8 mouse cellular contexts compared by ENCODE assay signal in the genomic region with DNA sequence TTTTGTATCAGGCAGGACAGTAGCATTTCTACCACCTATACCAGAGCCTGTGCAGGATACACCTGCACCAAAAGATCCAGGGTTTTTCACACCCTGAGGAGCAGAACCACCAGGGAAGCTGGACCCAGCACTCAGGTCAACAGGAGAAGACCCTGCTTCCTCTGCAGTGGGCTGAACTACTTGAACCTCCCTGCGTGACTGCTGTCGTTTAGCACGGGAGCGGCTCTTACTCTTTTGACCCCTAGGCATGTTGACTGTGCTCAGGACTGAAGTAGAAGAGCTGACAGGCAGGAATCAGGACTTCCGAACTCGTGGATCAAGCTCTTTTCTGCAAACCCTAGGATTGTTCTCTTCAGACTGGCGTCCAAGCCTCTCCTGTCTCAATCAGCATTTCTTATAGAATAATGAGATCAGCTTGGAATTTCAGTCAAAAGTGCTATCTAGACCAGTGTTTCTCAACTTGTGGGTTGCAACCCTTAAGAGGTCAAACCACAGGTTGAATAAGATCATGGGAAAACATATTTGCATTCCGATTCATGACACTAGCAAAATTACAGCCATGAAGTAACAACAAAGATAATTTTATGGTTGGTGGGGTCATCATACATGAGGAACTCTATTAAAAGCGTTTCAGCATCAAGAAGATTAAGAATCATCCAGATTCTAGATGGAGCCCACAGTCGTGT. TPM values are rescaled to one million over a fixed set of nuclear protein-coding genes. Genes with fewer than 3 reads are reported as not detected.
DNase-seq lines count a peak whose midpoint lies in the region; ATAC-seq and TF ChIP-seq lines count a peak whose summit lies in the region.

No protein-coding gene starts in this region.

- peaks cover 33% of the 10 kb centered on the region for H3K79me2 ChIP-seq in CH12.LX (replicated peaks; ENCODE audit: control insufficient read depth, extremely low read depth, insufficient read depth, poor library complexity, severe bottlenecking)

- DNase-seq in adrenal gland, adult (ENCODE audit: inconsistent age in 2 of 2, low spot score in 1 of 2) = peak; percentile 13 to 30
- no peak for DNase-seq in adrenal gland, postnatal 10 days
- no peak for DNase-seq in CH12.LX (ENCODE audit: extremely low read depth)
- DNase-seq in midbrain, postnatal 0 days (ENCODE audit: low spot score) = peak; percentile 1
- no peak for DNase-seq in gastrocnemius, postnatal 10 days

- WGBS in embryonic facial prominence, embryonic 15.5 days = 13% methylated on average over 10 of the region's 10 CpGs
- WGBS in kidney, embryonic 14.5 days = 11% methylated on average over 10 of the region's 10 CpGs
- WGBS in midbrain, postnatal 0 days = 18% methylated on average over 10 of the region's 10 CpGs

- peaks cover 0 to 8% of the 10 kb centered on the region in 2 experiments for H3K36me3 ChIP-seq in CH12.LX (replicated peaks in 1 of 2; ENCODE audit: control insufficient read depth in 1 of 2, insufficient read depth in 1 of 2, low read length in 1 of 2)
- H3K36me3 ChIP-seq in embryonic facial prominence, embryonic 15.5 days = no peaks in the 10 kb centered on the region
- H3K36me3 ChIP-seq in kidney, embryonic 14.5 days (ENCODE audit: control insufficient read depth, insufficient read depth, low read length) = peaks cover 5% of the 10 kb centered on the region
- H3K36me3 ChIP-seq in midbrain, postnatal 0 days (ENCODE audit: insufficient read depth, low read length) = no peaks in the 10 kb centered on the region

- peak overlapping the region; percentile 83 for H3K4me2 ChIP-seq in CH12.LX (ENCODE audit: insufficient read depth, low read depth, poor library complexity, severe bottlenecking)
- peak overlapping the region; percentile 55 for H3K4me2 ChIP-seq in embryonic facial prominence, embryonic 15.5 days (replicated peaks)
- H3K4me2 ChIP-seq in kidney, embryonic 14.5 days (replicated peaks; ENCODE audit: low read depth, low read length) = peak overlapping the region; percentile 50
- H3K4me2 ChIP-seq in midbrain, postnatal 0 days (ENCODE audit: low read depth, low read length, poor library complexity, severe bottlenecking) = peak overlapping the region; percentile 43

- in situ Hi-C loops in CH12.LX (cut with MboI; ENCODE audit: low pct_ligation_motif_present, low pct_unique_long_range_greater_than_20kb, low sequenced_read_pairs) = no loop called here

- peak overlapping the region; percentile 78 for H3K9ac ChIP-seq in CH12.LX (ENCODE audit: insufficient read depth, low read depth)
- H3K9ac ChIP-seq in embryonic facial prominence, embryonic 15.5 days = peak overlapping the region; percentile 79
- peak overlapping the region; percentile 87; the same call in 1 of the 2 replicates for H3K9ac ChIP-seq in kidney, embryonic 14.5 days (ENCODE audit: low read depth, low read length)
- H3K9ac ChIP-seq in midbrain, postnatal 0 days (replicated peaks; ENCODE audit: low read length, poor library complexity, severe bottlenecking) = peak overlapping the region; percentile 94

- TF ChIP-seq POLR2A in CH12.LX (IDR thresholded peaks at IDR 0.05; ENCODE audit: low read depth, low read length) = no peak

- no peak overlapping the region for H3K27ac ChIP-seq in CH12.LX (ENCODE audit: insufficient read depth, low read depth)
- H3K27ac ChIP-seq in embryonic facial prominence, embryonic 15.5 days (replicated peaks) = peak overlapping the region; percentile 91
- peak overlapping the region; percentile 95 for H3K27ac ChIP-seq in kidney, embryonic 14.5 days (ENCODE audit: low read depth, low read length)
- peak overlapping the region; percentile 79 for H3K27ac ChIP-seq in midbrain, postnatal 0 days (ENCODE audit: low read depth, low read length)

- TF ChIP-seq CTCF in CH12.LX (conservative IDR thresholded peaks at IDR 0.05 in 1 of 2, IDR thresholded peaks at IDR 0.05 in 1 of 2; ENCODE audit: low read depth in 2 of 2, low read length in 2 of 2) = no peak
- no peak for TF ChIP-seq CTCF in midbrain, postnatal 0 days (IDR thresholded peaks at IDR 0.05)

- TF ChIP-seq EP300 in CH12.LX (IDR thresholded peaks at IDR 0.05; ENCODE audit: low read length) = no peak

- dilution Hi-C loops in CH12.LX (cut with MboI; ENCODE audit: extremely low pct_ligation_motif_present, extremely low pct_unique_long_range_greater_than_20kb, low sequenced_read_pairs) = no loop called here

- ATAC-seq in embryonic facial prominence, embryonic 15.5 days (ENCODE audit: insufficient number of reproducible peaks, low FRiP score, low TSS enrichment, low read depth) = no peak
- ATAC-seq in kidney, embryonic 14.5 days (ENCODE audit: low FRiP score, low TSS enrichment) = no peak
- ATAC-seq in midbrain, postnatal 0 days (ENCODE audit: low FRiP score) = no peak
- no peak for ATAC-seq in frontal cortex, adult (ENCODE audit: low TSS enrichment)

- peak overlapping the region; percentile 46 to 86 (median 70) for H3K4me3 ChIP-seq in CH12.LX (replicated peaks in 1 of 3; ENCODE audit: low read depth in 2 of 3, low read length in 2 of 3, poor library complexity in 1 of 3)
- peak overlapping the region; percentile 73 for H3K4me3 ChIP-seq in embryonic facial prominence, embryonic 15.5 days (replicated peaks)
- H3K4me3 ChIP-seq in kidney, embryonic 14.5 days (ENCODE audit: low read length) = peak overlapping the region; percentile 83
- H3K4me3 ChIP-seq in midbrain, postnatal 0 days (ENCODE audit: low read depth, low read length) = peak overlapping the region; percentile 89

- no peak for TF ChIP-seq RAD21 in CH12.LX (IDR thresholded peaks at IDR 0.05; ENCODE audit: low read depth, low read length)

- peaks cover 2 to 22% of the 10 kb centered on the region in 2 experiments; a peak in 3 of 4 replicates for H3K4me1 ChIP-seq in CH12.LX (ENCODE audit: control insufficient read depth in 1 of 2, insufficient read depth in 2 of 2)
- peaks cover 21% of the 10 kb centered on the region for H3K4me1 ChIP-seq in embryonic facial prominence, embryonic 15.5 days
- H3K4me1 ChIP-seq in kidney, embryonic 14.5 days (ENCODE audit: control insufficient read depth, insufficient read depth, low read length) = peaks cover 10% of the 10 kb centered on the region
- H3K4me1 ChIP-seq in midbrain, postnatal 0 days (ENCODE audit: insufficient read depth, low read length) = peaks cover 9% of the 10 kb centered on the region

- H3K9me3 ChIP-seq in CH12.LX (replicated peaks; ENCODE audit: low read length) = no peaks in the 10 kb centered on the region
- no peaks in the 10 kb centered on the region for H3K9me3 ChIP-seq in embryonic facial prominence, embryonic 15.5 days (replicated peaks)
- no peaks in the 10 kb centered on the region for H3K9me3 ChIP-seq in kidney, embryonic 14.5 days (ENCODE audit: control insufficient read depth, low read length)
- H3K9me3 ChIP-seq in midbrain, postnatal 0 days (ENCODE audit: low read length) = no peaks in the 10 kb centered on the region

- H3K27me3 ChIP-seq in CH12.LX (replicated peaks) = no peaks in the 10 kb centered on the region
- H3K27me3 ChIP-seq in embryonic facial prominence, embryonic 15.5 days = no peaks in the 10 kb centered on the region
- no peaks in the 10 kb centered on the region for H3K27me3 ChIP-seq in kidney, embryonic 14.5 days (ENCODE audit: control insufficient read depth, insufficient read depth, low read length)
- H3K27me3 ChIP-seq in midbrain, postnatal 0 days (ENCODE audit: insufficient read depth, low read length) = no peaks in the 10 kb centered on the region

TF ChIP-seq in CH12.LX, 34 proteins besides CTCF, POLR2A, EP300 and RAD21 (continues in another document):
- no peak for TF ChIP-seq JUN (IDR thresholded peaks at IDR 0.05; ENCODE audit: insufficient read depth, low read depth, low read length)
- no peak for TF ChIP-seq CHD1 (IDR thresholded peaks at IDR 0.05; ENCODE audit: low read depth, low read length)
- TF ChIP-seq RCOR1 (conservative IDR thresholded peaks at IDR 0.05; ENCODE audit: low read depth, low read length) = no peak
- no peak for TF ChIP-seq PAX5 (IDR thresholded peaks at IDR 0.05; ENCODE audit: low read length)
- TF ChIP-seq MEF2A (IDR thresholded peaks at IDR 0.05; ENCODE audit: borderline replicate concordance, low read depth, low read length) = no peak
- no peak for TF ChIP-seq ELF1 (IDR thresholded peaks at IDR 0.05; ENCODE audit: low read depth, low read length)
- TF ChIP-seq TBP (conservative IDR thresholded peaks at IDR 0.05; ENCODE audit: low read depth, low read length) = no peak
- no peak for TF ChIP-seq CHD2 (IDR thresholded peaks at IDR 0.05; ENCODE audit: low read length)
- TF ChIP-seq MAX (IDR thresholded peaks at IDR 0.05; ENCODE audit: low read length) = no peak
- no peak for TF ChIP-seq POLR2AphosphoS2 (IDR thresholded peaks at IDR 0.05; ENCODE audit: low read depth, low read length)
- no peak for TF ChIP-seq USF1 (IDR thresholded peaks at IDR 0.05; ENCODE audit: low read depth, low read length)
- TF ChIP-seq MXI1 (IDR thresholded peaks at IDR 0.05; ENCODE audit: low read depth, low read length) = no peak
- TF ChIP-seq NELFE (IDR thresholded peaks at IDR 0.05; ENCODE audit: low read depth, low read length) = no peak
- TF ChIP-seq ZNF384 (IDR thresholded peaks at IDR 0.05; ENCODE audit: low read depth, low read length) = no peak
- TF ChIP-seq SIN3A (IDR thresholded peaks at IDR 0.05; ENCODE audit: low read length) = no peak
- TF ChIP-seq ZC3H11A (IDR thresholded peaks at IDR 0.05; ENCODE audit: low read depth, low read length) = no peak

RNA-seq across cellular contexts. Expression of gene Ctdspl2, which starts 0.7 kb away (rescaled TPM):
- total RNA-seq in adrenal gland, postnatal 10 days (2021) = 10 to 100 TPM; 29.4 to 36.7 TPM
- total RNA-seq in CH12.LX (2012; rRNA removed) (28.5 and 30.8 TPM in 2 replicates), CH12.LX (2014; rRNA removed) (55.8 and 57.1 TPM in 2 replicates)
- 23.2 and 24.0 TPM in 2 replicates for polyA plus RNA-seq in CH12.LX (2012; ENCODE audit: insufficient read length, low read depth)
- 43.6 and 48.0 TPM in 2 replicates for polyA plus RNA-seq in embryonic facial prominence, embryonic 15.5 days (2015; fragmentation: Nextera tagmentation; extraction: Ambion mirVana)
- 44.8 and 64.5 TPM in 2 replicates for polyA plus RNA-seq in kidney, embryonic 14.5 days (2014; fragmentation: Nextera tagmentation; extraction: Ambion mirVana)
- 33.3 and 54.8 TPM in 2 replicates for total RNA-seq in midbrain, postnatal 0 days (2014; rRNA removed)
- polyA plus RNA-seq in midbrain, postnatal 0 days (2015; fragmentation: Nextera tagmentation; extraction: Ambion mirVana) = 23.3 and 31.3 TPM in 2 replicates
- total RNA-seq in gastrocnemius, postnatal 10 days (2021) = 10 to 100 TPM; 17.7 to 26.0 TPM

RNA-seq across cellular contexts. Expression of gene Mageb3, which starts 0.8 kb away (rescaled TPM):
- total RNA-seq in adrenal gland, postnatal 10 days (2021) = not detected
- total RNA-seq in CH12.LX (2012; rRNA removed) (0.04 TPM in 1 of 2 replicates, not detected in the other), CH12.LX (2014; rRNA removed) (not detected in 2 replicates)
- not detected in 2 replicates for polyA plus RNA-seq in CH12.LX (2012; ENCODE audit: insufficient read length, low read depth)
- 0.35 and 0.38 TPM in 2 replicates for polyA plus RNA-seq in embryonic facial prominence, embryonic 15.5 days (2015; fragmentation: Nextera tagmentation; extraction: Ambion mirVana)
- 0.10 and 0.18 TPM in 2 replicates for polyA plus RNA-seq in kidney, embryonic 14.5 days (2014; fragmentation: Nextera tagmentation; extraction: Ambion mirVana)
- total RNA-seq in midbrain, postnatal 0 days (2014; rRNA removed) = 0.28 TPM in 1 of 2 replicates, not detected in the other
- 0.22 and 0.30 TPM in 2 replicates for polyA plus RNA-seq in midbrain, postnatal 0 days (2015; fragmentation: Nextera tagmentation; extraction: Ambion mirVana)
- total RNA-seq in gastrocnemius, postnatal 10 days (2021) = under 1 TPM; 0.11 to 0.19 TPM

Comparison
In these comparisons a context has a peak if more than half of its experiments do, and no peak if none do; other contexts are left out.
1. DNase-seq: peak in adrenal gland, adult (2 of 2) and midbrain, postnatal 0 days (single experiment); none in adrenal gland, postnatal 10 days (single experiment), CH12.LX (single experiment) and gastrocnemius, postnatal 10 days (single experiment).
2. Peak in every context shown above with its lines, with median percentiles within 50 percentile points of each other: H3K4me2 ChIP-seq, H3K4me3 ChIP-seq and H3K9ac ChIP-seq.